ENCODE assay signal across 21 mouse cellular contexts in genomic region chr11:119829116-119829515, GRCm38 (mm10).
"Had no signal": no experiment of that assay in that cellular context is flagged by ENCODE, and none has a peak within 500 bp of the region (broad histone marks: within the 10 kb centered on the region; RNA-seq: fewer than 3 reads in every experiment).

No protein-coding gene starts in this region.

- DNase-seq: kidney, adult 11 months; kidney, adult 8-10 months; kidney, postnatal 10 days; layer of hippocampus, postnatal 36 days; lung, embryonic 14.5 days; lung, postnatal 10 days; lung, postnatal 36 days; right cerebral cortex, adult 18-20 months; right cerebral cortex, postnatal 14 days; right cerebral cortex, postnatal 4 days; thymus, adult 2 months; thymus, postnatal 14 days had no signal

- ATAC-seq: intestine, embryonic 15.5 days; midbrain, embryonic 15.5 days had no signal

- H3K36me3 ChIP-seq: midbrain, embryonic 15.5 days had no signal

- H3K9me3 ChIP-seq: intestine, embryonic 15.5 days; kidney, embryonic 15.5 days; midbrain, embryonic 12.5 days; midbrain, embryonic 15.5 days; neural tube, embryonic 12.5 days; neural tube, embryonic 15.5 days had no signal

- H3K9ac ChIP-seq: intestine, embryonic 15.5 days; kidney, embryonic 15.5 days; lung, embryonic 14.5 days; midbrain, embryonic 12.5 days; midbrain, embryonic 15.5 days; neural tube, embryonic 12.5 days; neural tube, embryonic 15.5 days had no signal

- H3K4me1 ChIP-seq: intestine, embryonic 15.5 days; midbrain, embryonic 15.5 days had no signal

- H3K4me2 ChIP-seq: intestine, embryonic 15.5 days; kidney, embryonic 15.5 days; lung, embryonic 14.5 days; midbrain, embryonic 12.5 days; midbrain, embryonic 15.5 days; neural tube, embryonic 12.5 days; neural tube, embryonic 15.5 days had no signal

- H3K27me3 ChIP-seq: intestine, embryonic 15.5 days; kidney, embryonic 15.5 days; midbrain, embryonic 12.5 days; midbrain, embryonic 15.5 days; neural tube, embryonic 12.5 days; neural tube, embryonic 15.5 days had no signal

- H3K27ac ChIP-seq: intestine, embryonic 15.5 days; kidney, embryonic 15.5 days; layer of hippocampus, adult 2 months; left cerebral cortex, adult 2 months; midbrain, embryonic 12.5 days; midbrain, embryonic 15.5 days; neural tube, embryonic 12.5 days; neural tube, embryonic 15.5 days; stomach, postnatal 0 days had no signal

- H3K4me3 ChIP-seq: intestine, embryonic 15.5 days; kidney, embryonic 15.5 days; layer of hippocampus, adult 2 months; left cerebral cortex, adult 2 months; midbrain, embryonic 12.5 days; midbrain, embryonic 15.5 days; neural tube, embryonic 12.5 days; neural tube, embryonic 15.5 days had no signal
